Mouse (Mus musculus): Measurements from ENCODE around the gene Magohb.

DNA sequence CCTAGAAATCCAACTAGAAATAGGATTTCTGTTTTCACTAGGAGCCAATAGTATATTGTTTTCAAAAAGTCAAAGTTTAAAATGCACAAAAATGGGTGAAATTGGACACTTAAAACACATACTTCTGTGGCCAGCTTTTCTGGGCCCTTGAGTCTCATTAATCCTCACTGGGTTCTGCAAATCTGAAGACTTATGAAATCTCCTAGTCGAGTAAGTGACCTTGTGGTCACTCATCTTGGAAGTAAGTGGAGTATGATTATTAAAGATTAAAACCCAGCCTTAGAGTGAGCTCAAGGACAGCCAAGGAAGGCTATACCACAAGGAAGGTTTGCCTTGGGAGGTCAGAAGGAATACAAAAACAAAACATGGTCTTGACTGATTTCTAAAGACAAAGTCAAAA is 22.7 kb downstream of the Magohb start:
- TF ChIP-seq USF1 (IDR thresholded peaks at IDR 0.05; ENCODE audit: low read depth), result no peak
- TF ChIP-seq POLR2A (IDR thresholded peaks at IDR 0.05; ENCODE audit: insufficient read length, low read depth), result no peak
